Comparison of ENCODE assay signal across 8 mouse cellular contexts in the genomic region with DNA sequence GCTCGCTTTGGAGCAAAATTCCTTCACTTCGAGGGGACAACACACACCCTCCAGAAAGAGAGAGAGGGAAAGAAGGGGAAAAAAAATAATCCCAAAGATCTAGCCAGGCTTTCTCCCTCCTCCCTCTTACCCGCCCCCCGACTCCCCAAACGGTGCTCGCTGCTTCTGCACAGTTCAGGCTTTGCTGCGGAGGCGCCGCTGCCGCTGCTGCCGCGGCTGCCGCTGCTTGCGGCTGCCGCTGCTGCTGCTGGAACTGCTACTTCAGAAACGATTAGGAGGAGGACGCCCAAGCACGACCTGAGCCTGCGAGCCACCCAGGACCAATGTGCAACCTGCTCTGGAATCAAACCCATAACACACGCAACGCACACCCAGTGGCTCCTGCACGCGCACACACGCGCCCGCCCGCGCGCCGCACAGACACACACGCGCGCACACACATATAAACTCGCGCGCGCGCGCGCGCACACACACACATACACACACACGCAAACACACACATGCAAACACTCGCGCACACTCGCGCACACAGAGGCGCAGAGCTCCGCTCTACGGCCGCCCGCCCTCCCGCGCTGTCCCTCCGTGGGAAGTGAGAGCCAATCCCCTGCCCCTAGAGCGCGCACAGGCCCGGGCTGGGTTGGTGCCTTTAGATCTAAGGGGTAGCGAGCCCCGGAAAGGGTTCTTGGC. TPM values are rescaled to one million over a fixed set of nuclear protein-coding genes. Genes with fewer than 3 reads are reported as not detected.
DNase-seq lines count a peak whose midpoint lies in the region; ATAC-seq and TF ChIP-seq lines count a peak whose summit lies in the region.

A gene (minus strand): TSS at position 51 of the 687 bp plus-strand sequence.

- peak; percentile 90 for ATAC-seq in forebrain, postnatal 0 days
- peak; percentile 67 for ATAC-seq in intestine, postnatal 0 days
- ATAC-seq in liver, embryonic 12.5 days, result peak; percentile 60

- no peak within 1 kb of the TSS for H3K9ac ChIP-seq in heart, adult 2 months (ENCODE audit: low read depth, low read length)
- peak within 1 kb of the TSS; percentile 84 for H3K9ac ChIP-seq in forebrain, postnatal 0 days
- H3K9ac ChIP-seq in intestine, postnatal 0 days (ENCODE audit: low read depth, low read length), result no peak within 1 kb of the TSS
- no peak within 1 kb of the TSS for H3K9ac ChIP-seq in liver, embryonic 12.5 days

- H3K79me2 ChIP-seq in heart, adult 2 months (replicated peaks; ENCODE audit: control insufficient read depth, insufficient read depth, low read length), result no peaks in the 10 kb centered on the region

- H3K4me3 ChIP-seq in heart, adult 2 months, result peak within 1 kb of the TSS; percentile 30
- peak within 1 kb of the TSS; percentile 58 for H3K4me3 ChIP-seq in forebrain, postnatal 0 days (ENCODE audit: low read depth, low read length)
- peak within 1 kb of the TSS; percentile 51 for H3K4me3 ChIP-seq in intestine, postnatal 0 days (ENCODE audit: low read depth, low read length)
- H3K4me3 ChIP-seq in liver, embryonic 12.5 days, result peak within 1 kb of the TSS; percentile 53

- no peaks in the 10 kb centered on the region for H3K4me1 ChIP-seq in heart, adult 2 months (ENCODE audit: control insufficient read depth, insufficient read depth, low read length)
- H3K4me1 ChIP-seq in forebrain, postnatal 0 days (ENCODE audit: insufficient read depth), result peaks cover 12% of the 10 kb centered on the region
- H3K4me1 ChIP-seq in intestine, postnatal 0 days (replicated peaks; ENCODE audit: control insufficient read depth, insufficient read depth, low read length), result no peaks in the 10 kb centered on the region
- no peaks in the 10 kb centered on the region for H3K4me1 ChIP-seq in liver, embryonic 12.5 days

- H3K36me3 ChIP-seq in heart, adult 2 months (ENCODE audit: control insufficient read depth, insufficient read depth, low read length), result no peaks in the 10 kb centered on the region
- no peaks in the 10 kb centered on the region for H3K36me3 ChIP-seq in forebrain, postnatal 0 days (ENCODE audit: insufficient read depth)
- no peaks in the 10 kb centered on the region for H3K36me3 ChIP-seq in intestine, postnatal 0 days (ENCODE audit: control insufficient read depth, insufficient read depth)
- no peaks in the 10 kb centered on the region for H3K36me3 ChIP-seq in liver, embryonic 12.5 days

- H3K27ac ChIP-seq in heart, adult 2 months, result no peak within 1 kb of the TSS
- peak within 1 kb of the TSS; percentile 97 for H3K27ac ChIP-seq in forebrain, postnatal 0 days (ENCODE audit: low read depth, low read length)
- H3K27ac ChIP-seq in intestine, postnatal 0 days (ENCODE audit: low read depth, low read length), result no peak within 1 kb of the TSS
- H3K27ac ChIP-seq in liver, embryonic 12.5 days, result no peak within 1 kb of the TSS

- no peaks in the 10 kb centered on the region for H3K9me3 ChIP-seq in forebrain, postnatal 0 days (ENCODE audit: low read length)
- no peaks in the 10 kb centered on the region for H3K9me3 ChIP-seq in intestine, postnatal 0 days (ENCODE audit: control insufficient read depth)
- no peaks in the 10 kb centered on the region for H3K9me3 ChIP-seq in liver, embryonic 12.5 days (replicated peaks)

- DNase-seq in heart, adult 2 months, result peak; percentile 2 to 17
- DNase-seq in heart, adult 11 months, result no peak
- DNase-seq in cerebellum, adult 18-20 months, result peak; percentile 61 to 82
- peak; percentile 92 for DNase-seq in forebrain, postnatal 0 days
- DNase-seq in retina, adult 2 months (ENCODE audit: low read depth, low spot score), result peak; percentile 26
- DNase-seq in B cell, adult 2 months, result no peak

- intact Hi-C loops in heart, adult 2 months (cut with DNase I), result no loop called here

- H3K4me2 ChIP-seq in forebrain, postnatal 0 days (ENCODE audit: low read depth), result peak within 1 kb of the TSS; percentile 95
- peak within 1 kb of the TSS; percentile 89 for H3K4me2 ChIP-seq in intestine, postnatal 0 days (replicated peaks; ENCODE audit: low read depth)
- peak within 1 kb of the TSS; percentile 73 for H3K4me2 ChIP-seq in liver, embryonic 12.5 days

- no peak for TF ChIP-seq EP300 in heart, adult 2 months (IDR thresholded peaks at IDR 0.05; ENCODE audit: insufficient read depth, low read depth, low read length)

- no peak for TF ChIP-seq CTCF in heart, adult 2 months (IDR thresholded peaks at IDR 0.05)
- TF ChIP-seq CTCF in forebrain, postnatal 0 days (IDR thresholded peaks at IDR 0.05; ENCODE audit: low read depth), result peak; percentile 3; the same call in 1 of the 2 replicates
- no peak for TF ChIP-seq CTCF in intestine, postnatal 0 days (IDR thresholded peaks at IDR 0.05; ENCODE audit: low read depth)

- no peak for TF ChIP-seq POLR2A in heart, adult 2 months (IDR thresholded peaks at IDR 0.05; ENCODE audit: insufficient read depth, low read depth, low read length)

- WGBS in heart, adult 2 months, result 1% methylated on average over 59 of the region's 59 CpGs
- WGBS in forebrain, postnatal 0 days, result 5% methylated on average over 58 of the region's 59 CpGs
- under 1% methylated on average over 59 of the region's 59 CpGs for WGBS in intestine, postnatal 0 days
- WGBS in liver, embryonic 12.5 days (ENCODE audit: insufficient replicate concordance), result under 1% methylated on average over 56 of the region's 59 CpGs

- 0 out of 2 replicates have a peak, but pooled peaks cover 2% of the 10 kb centered on the region for H3K27me3 ChIP-seq in heart, adult 2 months (ENCODE audit: control insufficient read depth, insufficient read depth, low read length)
- no peaks in the 10 kb centered on the region for H3K27me3 ChIP-seq in forebrain, postnatal 0 days (ENCODE audit: insufficient read depth, low read length)
- no peaks in the 10 kb centered on the region; the same call in 1 of the 2 replicates for H3K27me3 ChIP-seq in intestine, postnatal 0 days (replicated peaks; ENCODE audit: control insufficient read depth, insufficient read depth, low read length)
- H3K27me3 ChIP-seq in liver, embryonic 12.5 days (replicated peaks), result peaks cover 51% of the 10 kb centered on the region

RNA-seq across cellular contexts. Expression of the gene that starts here (rescaled TPM):
- under 1 TPM; 0.08 to 0.14 TPM for total RNA-seq in heart, adult 2 months (2021)
- 0.12 and 0.18 TPM in 2 replicates for polyA plus RNA-seq in heart, adult 2 months (2012; rRNA removed)
- 65.9 and 91.3 TPM in 2 replicates for total RNA-seq in forebrain, postnatal 0 days (2014; rRNA removed)
- polyA plus RNA-seq in forebrain, postnatal 0 days (2015; fragmentation: Nextera tagmentation; extraction: Ambion mirVana), result 25.0 and 41.8 TPM in 2 replicates
- 0.12 and 0.26 TPM in 2 replicates for polyA plus RNA-seq in intestine, postnatal 0 days (2015; fragmentation: Nextera tagmentation; extraction: Ambion mirVana)
- 0.04 and 0.23 TPM in 2 replicates for polyA plus RNA-seq in liver, embryonic 12.5 days (2016; fragmentation: Nextera tagmentation; extraction: Ambion mirVana)

Comparison
In these comparisons a context has a peak if more than half of its experiments do, and no peak if none do; other contexts are left out.
1. RNA of the gene that starts here (total RNA-seq): 65.9 to 91.3 TPM in forebrain, postnatal 0 days; 0.08 to 0.14 TPM in heart, adult 2 months; every median in the first group is over 10 times any median in the second.
2. RNA of the gene that starts here (polyA plus RNA-seq): 25.0 to 41.8 TPM in forebrain, postnatal 0 days; 0.04 to 0.23 TPM in liver, embryonic 12.5 days, 0.12 to 0.26 TPM in intestine, postnatal 0 days and 0.12 to 0.18 TPM in heart, adult 2 months; every median in the first group is over 10 times any median in the second.
3. Peak in DNase-seq and H3K4me3 ChIP-seq in heart, adult 2 months; RNA of the gene not detected or under 1 TPM.
4. Peak in ATAC-seq, H3K4me3 ChIP-seq and H3K4me2 ChIP-seq in intestine, postnatal 0 days; RNA of the gene not detected or under 1 TPM.
5. Peak in ATAC-seq, H3K4me3 ChIP-seq and H3K4me2 ChIP-seq in liver, embryonic 12.5 days; RNA of the gene not detected or under 1 TPM.
6. DNase-seq: peak in cerebellum, adult 18-20 months (2 of 2), forebrain, postnatal 0 days (single experiment) and retina, adult 2 months (single experiment); none in heart, adult 11 months (single experiment) and B cell, adult 2 months (0 of 2).
7. Peak in every context shown above with its lines, with median percentiles within 50 percentile points of each other: H3K4me3 ChIP-seq, ATAC-seq and H3K4me2 ChIP-seq.